Mouse (Mus musculus): Measurements from ENCODE around the gene Plscr2.

DNA sequence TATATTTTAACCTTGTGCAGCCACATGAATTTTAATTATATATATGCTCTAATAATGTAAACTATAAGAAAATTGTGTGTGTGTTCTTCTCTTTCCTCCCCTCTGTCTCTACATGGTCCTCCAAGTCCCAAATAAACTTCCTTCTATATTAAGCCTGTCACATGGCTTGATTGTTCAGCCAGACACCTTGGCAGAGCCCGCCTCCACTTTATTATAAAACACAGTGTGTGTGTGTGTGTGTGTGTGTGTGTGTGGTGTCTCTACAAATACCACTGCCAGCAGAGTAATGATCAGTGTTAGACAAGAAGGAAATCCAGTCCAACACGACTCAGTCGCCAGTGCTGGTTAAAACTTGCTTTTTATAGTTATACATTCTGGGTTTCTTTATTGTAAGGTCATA, 62.3 kb downstream of the Plscr2 start:
- TF ChIP-seq CTCF (IDR thresholded peaks at IDR 0.05; ENCODE audit: borderline replicate concordance, insufficient read depth, low read length) (no peak), POLR2A (IDR thresholded peaks at IDR 0.05; ENCODE audit: low read depth, low read length) (no peak)

Data from embryonic fibroblast, embryonic 13.5 days (primary cell).